Mouse (Mus musculus) cerebral cortex, adult 2 months (tissue): ENCODE data around the gene Cacna1d.

Experiments
- WGBS: fragments of 180-500 bp; shearing (Covaris S2); methylation state at CpG from one replicate; pipeline ENCODE4 v1.1.7; 2018; 5-methylcytosine and 5-hydroxymethylcytosine counted together

Gene Cacna1d

GRCm38 (mm10) chr14:30163733-30164708 is 327.2 kb downstream of the Cacna1d start:
- WGBS, result 57% methylated on average over 20 of the region's 20 CpGs

GRCm38 (mm10) chr14:30147774-30148173 is 343.5 kb downstream of the Cacna1d start:
- 33% methylated on average over 7 of the region's 7 CpGs for WGBS

GRCm38 (mm10) chr14:30138379-30138964 is 352.8 kb downstream of the Cacna1d start:
- WGBS, result 82% methylated on average over 11 of the region's 11 CpGs

- 79% methylated on average over 3 of the region's 3 CpGs for WGBS
Measured at GRCm38 (mm10) chr14:30137961-30138360, 353.3 kb downstream of the Cacna1d start.

GRCm38 (mm10) chr14:30136965-30137364 is 354.3 kb downstream of the Cacna1d start:
- 6% methylated on average over 8 of the region's 8 CpGs for WGBS

- 89% methylated on average over 10 of the region's 10 CpGs for WGBS
Measured at GRCm38 (mm10) chr14:30135351-30135750, 355.9 kb downstream of the Cacna1d start.

- 69% methylated on average over 3 of the region's 3 CpGs for WGBS
Measured at GRCm38 (mm10) chr14:30133684-30134083, 357.6 kb downstream of the Cacna1d start.

GRCm38 (mm10) chr14:30131256-30131655 is 360.0 kb downstream of the Cacna1d start:
- 47% methylated on average over 3 of the region's 3 CpGs for WGBS

GRCm38 (mm10) chr14:30130092-30130491 is 361.2 kb downstream of the Cacna1d start:
- 81% methylated on average over 9 of the region's 9 CpGs for WGBS

GRCm38 (mm10) chr14:30129378-30129777 is 361.9 kb downstream of the Cacna1d start:
- WGBS, result 44% methylated on average over 9 of the region's 9 CpGs

GRCm38 (mm10) chr14:30124951-30125690 is 366.1 kb downstream of the Cacna1d start:
- WGBS, result 42% methylated on average over 20 of the region's 20 CpGs

GRCm38 (mm10) chr14:30120023-30120422 is 371.2 kb downstream of the Cacna1d start:
- 63% methylated on average over 5 of the region's 5 CpGs for WGBS

- WGBS, result 57% methylated on average over 9 of the region's 9 CpGs
Measured at GRCm38 (mm10) chr14:30113392-30114108, 377.7 kb downstream of the Cacna1d start.

- 57% methylated on average over 2 of the region's 2 CpGs for WGBS
Measured at GRCm38 (mm10) chr14:30109079-30109478, 382.2 kb downstream of the Cacna1d start.

GRCm38 (mm10) chr14:30106550-30106949 is 384.7 kb downstream of the Cacna1d start:
- WGBS, result 85% methylated on average over 4 of the region's 4 CpGs

- WGBS, result 38% methylated on average over 6 of the region's 6 CpGs
Measured at GRCm38 (mm10) chr14:30105551-30105950, 385.7 kb downstream of the Cacna1d start.

GRCm38 (mm10) chr14:30103946-30104536 is 387.2 kb downstream of the Cacna1d start:
- 64% methylated on average over 8 of the region's 8 CpGs for WGBS

- WGBS, result 59% methylated on average over 5 of the region's 5 CpGs
Measured at GRCm38 (mm10) chr14:30097239-30097638, 394.0 kb downstream of the Cacna1d start.

GRCm38 (mm10) chr14:30092426-30092825 is 398.8 kb downstream of the Cacna1d start:
- WGBS, result 68% methylated on average over 4 of the region's 4 CpGs

GRCm38 (mm10) chr14:30092021-30092420 is 399.2 kb downstream of the Cacna1d start:
- 83% methylated on average over 2 of the region's 2 CpGs for WGBS

GRCm38 (mm10) chr14:30079729-30080128 is 411.5 kb downstream of the Cacna1d start:
- WGBS, result 87% methylated on average over 4 of the region's 4 CpGs
